Mouse (Mus musculus): Measurements from ENCODE around the gene Selplg.

Selplg gene

DNA sequence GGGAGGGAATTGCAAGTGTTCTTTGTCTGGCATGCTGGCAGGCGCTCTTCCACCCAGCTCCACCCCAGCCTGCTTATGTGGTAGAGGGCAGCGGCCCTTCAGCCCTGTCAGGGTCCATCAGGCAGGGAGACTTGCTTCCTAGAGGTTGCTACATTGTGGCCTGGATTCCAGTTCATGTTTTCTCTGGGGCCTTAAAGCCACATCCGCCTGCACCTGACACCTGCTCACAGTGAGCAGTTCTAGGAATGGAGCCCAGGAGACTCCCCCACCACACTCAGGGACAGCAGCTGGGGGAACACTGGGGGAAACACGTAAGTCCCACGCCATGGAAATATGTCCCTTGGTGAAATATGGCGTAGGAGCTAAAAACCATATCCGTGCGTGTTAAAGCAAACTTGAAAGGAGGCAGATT is at the start of gene Selplg:
TSS of gene Selplg (minus strand) at position 155 of the 412 bp plus-strand sequence.
- no peak for DNase-seq (ENCODE audit: low spot score in 2 of 2)

DNA sequence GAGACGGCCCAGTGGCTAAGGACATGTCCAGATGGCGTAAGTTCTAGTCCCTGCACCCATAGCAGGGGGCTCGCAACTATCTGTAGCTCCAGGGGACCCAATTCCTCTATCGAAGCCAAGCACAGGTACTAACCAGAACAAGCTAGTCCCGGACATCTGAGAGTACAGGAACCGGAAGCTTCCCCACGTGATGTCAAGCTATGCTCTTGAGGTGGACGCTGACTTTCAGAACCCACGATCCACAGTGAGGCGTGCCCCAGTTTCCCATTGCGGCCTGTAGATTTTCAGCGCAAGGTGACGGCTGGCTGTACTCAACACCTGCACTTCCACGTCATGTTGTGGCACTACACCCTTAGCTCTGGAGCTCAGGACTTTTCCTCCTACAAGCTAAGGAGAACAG is 48.7 kb upstream of the Selplg start:
- DNase-seq (ENCODE audit: low spot score in 2 of 2): no peak

DNA sequence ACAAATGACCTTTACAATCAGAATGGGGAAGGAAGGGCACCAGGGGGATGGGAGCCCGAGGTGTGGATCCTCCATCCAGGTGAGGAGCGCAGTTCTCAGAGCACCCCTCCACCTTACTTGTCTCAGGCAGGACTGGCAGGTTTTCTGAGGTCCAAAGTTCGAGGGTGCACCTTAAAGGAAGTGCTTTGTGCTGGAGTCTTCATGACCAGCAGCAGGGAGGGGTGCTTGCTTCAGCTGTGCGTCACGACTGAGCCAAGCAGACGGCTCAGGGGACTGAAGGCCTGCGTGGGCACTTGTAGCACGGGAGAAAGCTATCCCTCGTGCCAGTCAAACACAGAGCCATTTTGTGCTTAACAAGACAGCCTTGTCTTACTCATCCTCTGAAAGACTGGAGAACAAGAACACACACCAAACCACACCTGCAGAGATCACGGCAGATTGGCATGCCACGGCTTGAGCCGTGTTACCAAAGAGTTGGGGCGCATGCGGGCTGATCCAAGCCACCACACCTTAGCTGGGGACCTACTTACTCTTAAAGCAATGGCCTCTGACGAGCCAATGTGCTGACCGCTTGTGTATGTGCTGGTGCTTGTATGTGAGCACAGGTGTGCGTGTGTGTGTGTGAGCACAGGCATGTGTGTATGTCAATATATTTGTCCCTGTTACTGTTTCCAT is 46.6 kb upstream of the Selplg start:
- DNase-seq (ENCODE audit: low spot score in 2 of 2): no peak

DNA sequence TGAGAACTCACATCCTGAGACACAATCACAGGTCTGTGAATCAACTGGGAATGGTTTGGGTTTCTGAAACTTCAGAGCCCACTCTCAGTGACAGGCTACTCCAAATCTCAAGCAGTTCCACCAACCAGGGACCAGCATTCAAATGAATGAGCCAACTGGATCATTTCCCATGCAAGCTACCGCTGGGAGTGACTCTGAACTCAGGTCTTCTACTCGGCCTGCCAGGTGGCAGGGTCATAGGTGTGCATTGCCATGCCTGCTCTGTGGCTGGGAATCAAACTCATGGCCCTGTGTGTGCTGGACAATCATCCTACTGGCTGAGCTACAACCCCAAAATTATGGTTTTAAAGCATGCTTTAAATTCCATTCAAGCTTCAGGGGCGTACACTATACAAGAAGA is 45.1 kb upstream of the Selplg start:
- DNase-seq (ENCODE audit: low spot score in 2 of 2): no peak

DNA sequence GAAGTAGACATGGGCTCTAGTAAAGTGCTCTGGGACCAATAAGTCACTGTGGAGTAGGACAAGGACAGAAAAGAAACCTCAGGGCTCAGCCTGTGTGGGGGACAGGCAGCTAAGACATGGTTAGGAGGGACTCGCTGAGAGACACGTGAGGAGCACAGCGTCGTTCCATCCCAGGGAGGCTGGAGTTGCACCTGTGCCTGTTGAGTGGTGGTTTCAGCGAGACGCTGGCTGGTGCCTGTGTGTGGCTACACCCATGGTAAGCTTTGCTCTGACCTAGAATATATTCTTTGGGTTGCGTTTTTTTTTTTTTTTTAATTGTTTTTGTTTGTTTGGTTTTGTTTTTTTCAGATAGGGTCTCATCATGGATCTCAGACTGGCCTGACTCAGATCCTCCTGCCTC is 43.7 kb upstream of the Selplg start:
- DNase-seq (ENCODE audit: low spot score in 2 of 2): no peak

DNA sequence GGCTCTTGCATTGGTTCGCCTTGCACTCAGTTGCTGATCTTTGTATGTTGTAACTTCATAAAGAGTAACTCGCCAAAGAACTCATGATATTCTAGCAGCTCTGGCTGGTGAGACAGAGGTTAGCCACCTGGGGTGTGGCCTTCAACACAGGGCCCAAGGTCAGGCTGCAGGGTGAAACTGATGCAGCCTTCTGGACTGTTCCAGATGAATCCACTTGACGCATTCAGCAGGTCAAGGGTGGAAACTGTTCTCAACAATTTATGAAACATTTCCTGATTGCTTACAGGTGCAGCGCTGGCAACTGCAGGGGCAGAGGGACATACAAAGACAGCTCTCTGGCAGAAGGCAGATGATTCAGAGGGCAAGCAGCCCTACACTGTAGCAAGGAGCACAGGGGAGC is 43.2 kb upstream of the Selplg start:
- DNase-seq (ENCODE audit: low spot score in 2 of 2): no peak

DNA sequence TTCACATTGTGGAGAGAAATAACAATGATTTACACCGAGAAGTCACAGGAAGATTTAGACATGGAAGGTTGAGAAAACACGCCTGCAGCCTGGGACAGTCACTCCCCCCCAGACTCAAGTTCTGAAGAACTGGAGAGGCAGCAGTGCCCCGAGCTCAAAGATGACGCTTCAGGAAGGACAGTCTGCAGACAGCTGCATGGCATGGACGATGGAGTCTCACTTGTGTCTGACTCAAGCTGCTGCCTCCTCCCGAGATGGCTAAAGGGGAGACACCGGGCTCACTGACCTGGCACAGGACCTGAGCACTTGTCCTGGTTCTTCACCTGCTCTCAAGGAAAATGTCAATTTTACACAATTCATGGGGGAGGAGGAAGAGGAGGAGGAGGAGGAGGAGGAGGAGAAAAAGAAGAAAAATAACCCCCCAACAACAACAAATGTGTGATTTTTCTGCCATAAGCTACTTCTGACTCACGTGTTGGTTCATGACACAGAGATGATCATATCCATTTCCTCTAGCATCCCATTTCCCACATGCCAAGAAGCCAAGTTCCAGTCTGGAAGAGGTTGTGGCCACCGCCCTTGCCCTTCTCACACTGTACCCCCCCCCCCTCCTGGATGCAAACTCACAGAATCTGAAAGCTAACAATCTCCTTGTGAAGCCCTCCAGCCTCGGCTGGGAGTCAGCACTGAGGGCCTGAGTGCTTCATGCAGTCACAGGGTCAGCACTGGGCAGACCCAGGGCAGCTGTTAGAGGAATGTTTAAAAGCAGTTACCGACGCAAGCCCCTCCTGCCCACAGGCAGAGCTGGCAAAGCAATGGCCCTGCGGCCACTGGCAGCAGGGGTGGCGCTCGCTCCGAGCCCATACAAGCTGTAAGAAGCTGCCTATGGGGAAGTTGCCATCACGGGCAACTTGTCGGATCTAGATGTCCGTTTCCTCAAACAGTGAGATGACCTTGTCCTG is 41.9 kb upstream of the Selplg start:
- DNase-seq (ENCODE audit: low spot score in 2 of 2): no peak

DNA sequence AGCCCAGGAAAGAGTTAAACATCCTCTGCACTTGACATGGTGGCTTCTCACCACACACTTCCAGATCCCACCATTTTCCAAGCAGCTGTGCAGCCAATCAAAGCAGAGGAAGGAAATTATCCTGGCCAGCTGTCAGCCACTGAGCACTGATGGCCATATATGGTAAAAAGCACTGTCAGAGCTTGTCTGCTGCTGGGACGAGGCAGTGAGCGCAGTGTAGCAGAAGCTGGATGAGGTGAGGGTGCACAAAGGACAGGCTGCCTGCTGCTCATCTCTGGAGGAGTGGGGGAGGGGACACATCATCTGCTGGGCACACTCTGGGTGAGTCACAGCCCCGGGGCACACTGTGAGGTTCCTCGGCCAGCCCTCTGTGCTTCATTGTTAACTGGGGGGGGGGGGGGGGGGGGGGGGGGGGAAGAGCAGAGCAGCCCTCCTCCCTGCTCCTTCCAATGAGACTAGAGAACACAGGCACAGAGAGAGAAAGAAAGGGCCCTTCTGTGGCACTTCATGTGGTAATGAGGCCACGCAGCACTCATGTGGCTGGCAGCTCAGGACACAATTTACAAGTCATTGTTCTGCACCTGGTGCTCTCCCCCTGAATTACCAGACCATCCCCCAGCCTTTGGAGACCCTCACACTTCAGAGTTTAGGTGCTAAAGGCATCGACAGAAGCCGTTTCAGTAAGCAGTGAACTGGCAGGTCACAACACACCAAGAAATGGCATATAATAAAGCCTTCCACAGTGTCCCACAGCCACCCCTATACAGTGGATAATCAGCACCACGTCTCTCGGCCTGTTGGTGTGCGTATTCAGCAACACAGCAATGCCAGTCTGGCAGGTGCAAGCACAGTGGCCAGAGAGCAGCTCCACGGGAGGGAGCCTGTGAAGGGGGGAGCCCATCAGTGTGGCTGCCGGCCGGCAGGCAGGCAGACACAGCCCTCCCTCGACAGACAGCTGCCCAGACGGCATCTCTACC is 40.8 kb upstream of the Selplg start:
- peak; percentile 71 to 77 for DNase-seq (ENCODE audit: low spot score in 2 of 2)

DNA sequence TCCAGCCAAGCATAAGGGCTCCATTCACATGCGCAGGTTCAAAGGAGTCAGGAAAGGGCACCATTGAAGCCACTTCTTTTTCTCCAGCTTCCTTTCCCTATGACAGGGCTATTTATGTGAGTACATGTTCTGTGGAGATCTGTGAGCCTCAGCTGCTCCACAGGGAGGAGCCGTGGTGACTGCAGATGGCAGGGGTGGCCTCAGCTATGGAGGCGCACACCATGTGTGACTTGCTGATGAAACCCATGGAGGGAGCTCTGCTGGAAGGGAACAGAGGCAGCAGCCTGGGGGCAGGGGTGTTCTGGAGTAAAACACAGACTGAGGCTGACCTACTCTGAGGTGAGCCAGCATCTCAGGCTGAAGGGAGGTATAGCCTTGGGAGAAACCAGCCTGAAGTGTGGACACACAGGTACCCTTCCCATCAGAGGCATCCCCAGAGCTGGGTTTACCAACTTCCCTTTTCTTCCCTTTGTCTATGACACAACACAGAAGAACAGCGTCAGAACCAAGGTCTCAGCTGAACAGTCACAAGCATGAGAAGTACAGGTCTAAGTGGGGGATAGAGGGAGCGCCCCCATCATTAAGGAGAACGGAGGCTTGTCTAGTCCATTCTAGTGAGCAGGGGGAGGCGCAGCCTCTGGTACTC is 39.6 kb upstream of the Selplg start:
- peak in 1 of 2 experiments; percentile 48 for DNase-seq (ENCODE audit: low spot score in 2 of 2)

DNA sequence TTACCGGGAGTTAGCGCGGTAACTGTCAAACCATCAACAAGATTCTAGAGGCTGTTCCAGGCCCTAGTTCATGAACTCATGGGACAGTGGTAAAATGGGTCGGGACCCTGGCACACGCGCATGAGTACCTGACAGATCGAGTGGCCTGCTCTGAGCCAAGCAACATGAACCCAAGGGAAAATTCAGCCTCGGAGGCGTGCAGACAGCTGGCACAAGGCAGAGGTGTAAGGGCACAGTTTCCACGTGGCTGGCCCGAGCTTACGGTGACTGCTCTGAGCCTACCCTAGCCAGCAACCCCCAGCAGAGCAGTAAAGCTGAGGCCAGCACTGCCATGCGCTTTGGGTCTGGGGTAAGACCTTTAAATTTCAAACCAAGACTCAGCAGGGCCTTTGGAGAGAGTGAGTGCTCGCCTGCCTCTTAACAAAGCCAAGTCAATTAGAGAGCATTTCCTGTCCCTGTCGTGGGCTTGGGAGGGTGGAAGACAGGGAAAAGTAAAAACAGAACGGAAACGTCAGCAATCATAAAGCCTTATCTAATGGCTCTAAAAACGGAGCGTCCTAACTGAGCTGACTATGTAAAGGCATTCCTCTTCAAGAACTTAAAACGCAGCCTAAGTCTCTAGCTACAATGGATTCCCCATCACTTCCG is 38.1 kb upstream of the Selplg start:
- no peak for DNase-seq (ENCODE audit: low spot score in 2 of 2)

DNA sequence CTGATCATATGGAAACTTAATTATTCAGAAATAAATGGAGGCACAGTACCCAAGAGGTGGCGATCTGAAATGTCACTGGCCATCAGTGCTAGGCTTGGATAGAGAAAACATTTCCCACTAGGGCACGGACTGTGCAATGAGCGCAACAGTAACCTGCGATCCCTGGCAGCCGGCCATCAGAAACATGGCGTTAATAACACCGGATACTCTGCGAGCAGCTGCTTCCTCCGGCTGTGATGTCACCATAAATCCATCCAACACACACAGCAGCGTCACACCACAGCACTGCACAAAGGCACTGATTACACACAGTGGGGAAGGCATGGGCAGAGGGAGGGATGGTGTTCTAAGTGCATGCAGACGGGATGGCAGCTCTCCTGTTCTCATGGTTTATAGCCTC is 36.7 kb upstream of the Selplg start:
- DNase-seq (ENCODE audit: low spot score in 2 of 2): no peak

DNA sequence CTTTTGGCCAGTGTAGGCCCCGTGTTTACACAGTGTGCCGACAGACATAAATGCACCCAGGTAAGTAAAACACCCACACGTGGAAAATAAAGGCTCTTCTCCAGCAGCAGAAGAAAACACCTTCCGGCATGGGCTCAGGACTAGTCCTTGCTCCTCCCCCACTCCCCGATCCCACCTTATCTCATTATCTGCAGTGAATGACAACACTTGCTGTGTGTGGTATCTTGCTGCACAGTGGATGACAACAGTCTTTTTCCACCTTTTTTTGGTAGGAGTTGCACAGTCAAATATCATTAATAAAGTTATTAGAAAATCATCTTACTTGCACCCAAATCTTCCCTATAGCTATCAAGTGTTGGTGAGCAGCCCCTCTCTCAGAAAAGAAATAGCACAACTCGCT is 32.5 kb upstream of the Selplg start:
- DNase-seq (ENCODE audit: low spot score in 2 of 2): no peak

DNA sequence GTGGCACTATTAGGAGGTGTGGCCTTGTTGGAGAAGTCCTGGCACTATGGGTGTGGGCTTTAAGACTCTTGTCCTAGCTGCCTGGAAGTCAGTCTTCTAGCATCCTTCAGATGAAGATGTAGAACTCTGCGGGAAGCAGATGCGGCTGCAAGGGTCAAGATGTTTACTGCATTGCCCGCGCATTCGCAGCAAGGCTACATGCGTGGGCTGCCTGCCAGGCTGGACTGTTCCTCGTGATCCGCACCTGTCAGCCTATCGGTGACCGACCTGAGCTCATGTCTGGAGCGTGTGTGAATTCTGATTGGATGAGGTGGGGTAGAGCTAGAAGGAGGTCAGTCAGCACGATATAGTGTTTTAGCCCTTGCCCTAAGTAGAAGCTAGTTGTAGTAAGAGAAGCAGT is 31.6 kb upstream of the Selplg start:
- no peak for DNase-seq (ENCODE audit: low spot score in 2 of 2)

DNA sequence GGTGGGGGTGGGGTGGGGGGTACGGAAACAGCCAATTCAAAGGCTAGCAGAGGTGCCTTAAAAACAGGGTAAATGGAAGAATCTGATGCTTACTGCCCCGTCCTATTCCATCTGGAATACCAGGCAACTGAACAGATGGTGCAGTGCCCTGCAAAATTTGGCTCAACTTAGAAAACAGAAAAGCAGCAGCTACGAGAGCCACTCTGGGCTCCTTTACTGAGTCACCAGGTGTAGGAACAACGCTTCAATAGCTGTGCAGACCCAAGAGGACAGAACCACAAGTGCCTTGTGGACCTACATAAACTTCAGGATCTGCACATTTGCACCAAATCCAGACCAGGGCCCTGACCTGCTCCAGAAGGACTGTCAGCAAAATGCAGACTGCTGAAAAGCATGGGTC is 30.0 kb upstream of the Selplg start:
- DNase-seq (ENCODE audit: low spot score in 2 of 2): peak in 1 of 2 experiments; percentile 58

DNA sequence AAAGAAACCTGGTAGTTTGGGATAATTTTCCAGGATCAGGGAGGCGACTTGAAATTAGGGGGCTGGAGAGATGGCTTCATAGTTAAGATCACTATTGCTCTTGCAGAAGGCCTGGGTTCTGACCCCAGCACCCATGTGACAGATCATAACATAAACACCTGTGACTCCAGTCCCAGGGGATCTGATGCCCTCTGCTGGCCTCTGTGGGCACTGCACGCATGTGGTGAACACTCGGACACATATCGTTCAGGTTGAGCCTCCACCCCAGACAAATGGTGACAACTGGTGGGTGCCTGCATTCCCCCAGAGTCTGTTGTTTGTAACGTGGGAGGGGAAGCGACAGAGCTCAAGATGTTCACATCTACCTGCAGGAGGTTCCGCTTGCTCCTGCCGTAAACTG is 28.9 kb upstream of the Selplg start:
- DNase-seq (ENCODE audit: low spot score in 2 of 2): no peak

DNA sequence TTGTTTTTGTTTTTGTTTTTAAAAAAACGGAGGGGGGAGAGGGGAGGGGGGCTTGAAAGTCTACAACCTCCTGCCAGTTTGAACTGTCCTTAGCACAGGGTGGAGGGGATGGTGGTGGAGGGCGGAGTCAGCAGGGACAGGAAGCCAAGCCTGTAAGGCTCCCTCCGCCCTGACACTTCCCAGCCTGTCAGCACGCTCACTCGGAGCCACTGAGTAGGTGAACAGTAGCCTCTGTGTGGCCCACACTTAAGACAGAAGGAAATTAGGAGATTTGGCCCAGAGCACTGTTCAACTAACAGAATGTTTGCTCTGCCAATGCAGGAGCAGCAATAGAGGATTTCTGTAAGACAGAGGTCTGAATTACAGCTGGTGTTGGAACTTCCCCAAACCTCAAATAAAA is 26.5 kb upstream of the Selplg start:
- no peak for DNase-seq (ENCODE audit: low spot score in 2 of 2)

DNA sequence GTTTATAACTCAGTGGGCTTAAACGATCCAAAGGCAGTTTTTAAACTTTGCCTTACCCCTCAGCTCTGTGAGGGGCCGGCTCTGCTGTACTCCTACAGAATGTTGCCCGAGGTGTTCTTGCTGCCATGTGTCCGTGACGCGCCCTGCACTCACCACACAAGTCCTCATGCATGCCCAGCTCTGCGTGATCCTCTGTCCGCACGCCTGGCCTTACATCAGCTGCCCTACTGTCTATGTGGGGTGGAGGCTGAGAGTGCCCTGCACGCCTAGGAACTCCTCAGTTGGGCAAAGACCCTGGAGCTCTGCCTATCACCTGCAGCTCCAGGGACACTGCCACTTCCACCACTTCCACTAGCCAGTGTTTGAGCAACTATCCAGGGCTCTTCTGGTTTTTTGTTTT is 26.1 kb upstream of the Selplg start:
- DNase-seq (ENCODE audit: low spot score in 2 of 2): no peak

DNA sequence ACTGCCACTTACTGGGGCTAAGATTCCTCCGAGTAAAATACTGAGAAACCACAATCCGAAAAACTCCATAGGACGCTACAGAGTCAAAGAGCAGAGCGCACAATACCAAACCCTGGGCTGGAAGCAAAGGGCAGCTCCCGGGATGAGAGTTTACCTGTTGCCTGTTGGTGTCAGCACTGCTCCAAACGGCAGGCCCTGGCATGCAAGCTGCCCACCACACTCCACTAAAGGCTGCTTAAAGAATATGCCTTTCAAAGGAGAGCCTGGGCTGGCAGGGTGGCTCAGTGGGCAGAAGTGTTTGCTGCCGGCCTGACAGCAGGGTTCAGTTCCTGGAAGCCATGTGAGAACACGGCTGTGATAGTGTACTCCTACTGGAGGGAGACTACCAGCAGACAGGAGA is 25.2 kb upstream of the Selplg start:
- DNase-seq (ENCODE audit: low spot score in 2 of 2): no peak

DNA sequence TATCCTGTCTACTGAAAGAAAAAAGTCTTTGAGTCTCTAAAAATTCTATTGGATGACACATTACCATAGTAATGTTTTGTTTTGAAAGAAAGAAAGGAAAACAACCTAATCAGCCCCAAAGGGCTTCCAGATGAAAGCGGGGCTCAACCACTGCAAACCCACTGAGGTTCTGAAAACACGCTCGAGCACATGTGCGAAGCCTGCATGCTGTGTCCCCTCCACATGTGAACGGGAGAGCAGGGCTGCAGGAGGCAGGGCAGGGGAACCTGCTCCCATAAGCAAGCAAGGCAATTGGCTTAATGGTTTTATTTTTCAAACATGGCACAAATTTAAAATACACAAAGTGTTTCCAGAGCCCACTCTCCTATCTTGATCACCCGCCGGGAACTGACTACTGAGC is 24.2 kb upstream of the Selplg start:
- no peak for DNase-seq (ENCODE audit: low spot score in 2 of 2)

DNA sequence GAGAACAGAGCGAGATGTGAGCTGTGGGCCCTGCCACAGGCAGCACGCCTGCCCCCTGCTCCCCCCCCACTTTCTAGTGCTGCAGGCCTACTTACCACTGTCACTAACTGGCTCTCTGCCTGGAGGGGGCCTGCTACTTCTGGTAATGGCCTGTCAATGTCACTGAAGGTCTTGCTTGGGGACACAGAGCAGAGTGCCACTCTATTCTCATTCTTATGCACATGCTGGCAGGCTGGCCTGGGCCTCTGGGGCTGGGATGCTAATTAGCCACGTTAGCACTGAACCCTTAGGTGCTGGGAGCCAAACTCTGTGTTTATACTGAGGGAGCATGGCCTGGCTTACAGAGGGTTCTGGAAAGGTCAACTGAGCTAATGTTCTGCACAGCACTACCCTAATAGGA is 23.3 kb upstream of the Selplg start:
- DNase-seq (ENCODE audit: low spot score in 2 of 2): no peak

DNA sequence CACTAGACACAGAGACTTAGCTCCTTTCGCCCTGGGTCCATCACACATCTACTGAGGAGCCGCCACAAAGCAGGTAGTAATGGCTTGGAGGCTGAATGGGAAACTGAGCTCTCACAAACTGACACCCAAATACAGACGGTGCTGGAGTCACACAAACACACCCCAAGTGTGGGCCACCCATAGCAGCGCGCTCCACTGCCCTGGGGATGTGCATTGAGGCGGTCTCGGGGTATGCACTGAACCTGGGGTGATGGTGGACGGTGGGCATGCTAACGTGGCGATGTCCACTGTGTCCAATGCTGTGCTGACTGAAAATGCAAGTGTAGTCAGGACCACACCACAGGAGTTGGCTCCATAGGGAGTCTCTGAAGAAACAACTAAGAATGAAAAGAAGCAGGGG is 22.7 kb upstream of the Selplg start:
- DNase-seq (ENCODE audit: low spot score in 2 of 2): no peak

All from left cerebral cortex, adult 9 months (tissue).